8 mouse cellular contexts compared by ENCODE assay signal in the genomic region with DNA sequence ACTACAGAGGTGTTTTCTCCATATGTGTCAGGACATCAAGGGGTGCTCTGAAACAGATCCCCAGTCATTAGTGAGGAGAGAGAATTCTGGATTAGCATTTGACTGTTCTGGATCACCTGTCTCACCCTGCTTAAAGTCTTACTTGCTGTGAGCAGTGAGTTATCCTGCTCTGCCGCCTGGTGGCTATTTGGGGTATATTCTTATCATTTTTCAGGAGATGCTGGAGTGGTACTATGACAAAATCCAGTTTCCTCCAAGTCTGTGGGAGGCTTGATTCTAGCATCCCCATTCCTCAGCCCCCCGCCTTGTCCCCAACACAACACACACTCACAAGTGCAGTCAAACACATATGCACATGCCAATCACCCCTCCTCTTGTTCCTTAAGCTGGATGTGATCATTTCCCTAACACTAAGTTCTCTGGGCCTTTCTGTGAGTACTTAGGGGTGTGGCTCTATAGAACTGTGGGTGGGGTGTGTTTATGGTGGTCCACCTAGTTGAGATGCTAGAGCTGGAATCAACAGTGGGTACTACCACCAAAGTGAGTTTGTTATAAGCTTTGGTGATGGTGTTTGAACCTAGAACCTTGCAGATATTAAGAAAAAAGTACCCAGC.
DNase-seq lines count a peak whose midpoint lies in the region; ATAC-seq and TF ChIP-seq lines count a peak whose summit lies in the region.

No protein-coding gene starts in this region.

- no peaks in the 10 kb centered on the region for H3K27me3 ChIP-seq in forebrain, embryonic 15.5 days
- no peaks in the 10 kb centered on the region for H3K27me3 ChIP-seq in hindbrain, postnatal 0 days (ENCODE audit: insufficient read depth, low read length)
- no peaks in the 10 kb centered on the region for H3K27me3 ChIP-seq in midbrain, embryonic 16.5 days (ENCODE audit: control insufficient read depth, insufficient read depth, low read depth, low read length)
- H3K27me3 ChIP-seq in thymus, adult 2 months (ENCODE audit: control insufficient read depth, insufficient read depth, low read length), result no peaks in the 10 kb centered on the region

- ATAC-seq in forebrain, embryonic 15.5 days (replicated peaks), result peak; percentile 78
- ATAC-seq in hindbrain, postnatal 0 days, result peak; percentile 58; the same call in 1 of the 2 replicates
- peak; percentile 74 for ATAC-seq in midbrain, embryonic 16.5 days

- H3K4me1 ChIP-seq in forebrain, embryonic 15.5 days, result no peaks in the 10 kb centered on the region
- H3K4me1 ChIP-seq in hindbrain, postnatal 0 days (ENCODE audit: insufficient read depth, low read length), result no peaks in the 10 kb centered on the region
- peaks cover 8% of the 10 kb centered on the region; the same call in 1 of the 2 replicates for H3K4me1 ChIP-seq in midbrain, embryonic 16.5 days (ENCODE audit: control insufficient read depth, insufficient read depth, low read length)
- no peaks in the 10 kb centered on the region for H3K4me1 ChIP-seq in thymus, adult 2 months (replicated peaks; ENCODE audit: control insufficient read depth, insufficient read depth, low read length)

- H3K36me3 ChIP-seq in forebrain, embryonic 15.5 days, result no peaks in the 10 kb centered on the region
- H3K36me3 ChIP-seq in hindbrain, postnatal 0 days (ENCODE audit: insufficient read depth, low read length), result no peaks in the 10 kb centered on the region
- H3K36me3 ChIP-seq in midbrain, embryonic 16.5 days (ENCODE audit: control insufficient read depth, insufficient read depth, low read length), result no peaks in the 10 kb centered on the region
- no peaks in the 10 kb centered on the region for H3K36me3 ChIP-seq in thymus, adult 2 months (ENCODE audit: control insufficient read depth, insufficient read depth, low read length)

- TF ChIP-seq CTCF in hindbrain, postnatal 0 days (IDR thresholded peaks at IDR 0.05; ENCODE audit: low read depth), result peak; percentile 92
- no peak for TF ChIP-seq CTCF in thymus, adult 2 months (IDR thresholded peaks at IDR 0.05; ENCODE audit: borderline replicate concordance, control insufficient read depth, extremely low read depth, insufficient read depth, low read length, poor library complexity)

- no peak overlapping the region for H3K4me2 ChIP-seq in forebrain, embryonic 15.5 days (replicated peaks)
- H3K4me2 ChIP-seq in hindbrain, postnatal 0 days (ENCODE audit: low read depth, low read length), result no peak overlapping the region
- H3K4me2 ChIP-seq in midbrain, embryonic 16.5 days (ENCODE audit: low read length), result no peak overlapping the region

- TF ChIP-seq POLR2A in thymus, adult 2 months (IDR thresholded peaks at IDR 0.05; ENCODE audit: control insufficient read depth, extremely low read depth, insufficient read depth, low read length, poor library complexity), result no peak

- DNase-seq in gastrocnemius, adult 18-20 months (ENCODE audit: low spot score), result peak; percentile 66
- no peak for DNase-seq in gastrocnemius, postnatal 25 days
- peak; percentile 2 for DNase-seq in c-Kit-positive CD71-negative TER-119-negative erythroid progenitor cells, embryonic 14.5 days (ENCODE audit: low read depth)
- peak; percentile 85 for DNase-seq in hindbrain, postnatal 0 days (ENCODE audit: low spot score)
- DNase-seq in left cerebral cortex, adult 11 months (ENCODE audit: low spot score), result peak; percentile 53
- DNase-seq in thymus, adult 2 months, result no peak

- WGBS in forebrain, embryonic 15.5 days, result 26% methylated on average over 2 of the region's 2 CpGs
- WGBS in hindbrain, postnatal 0 days, result 25% methylated on average over 2 of the region's 2 CpGs
- WGBS in midbrain, embryonic 16.5 days, result 15% methylated on average over 2 of the region's 2 CpGs
- WGBS in thymus, adult 2 months, result 16% methylated on average over 2 of the region's 2 CpGs

- no peak overlapping the region for H3K4me3 ChIP-seq in forebrain, embryonic 15.5 days
- no peak overlapping the region for H3K4me3 ChIP-seq in hindbrain, postnatal 0 days (ENCODE audit: low read length)
- no peak overlapping the region for H3K4me3 ChIP-seq in midbrain, embryonic 16.5 days (ENCODE audit: low read depth, low read length)
- no peak overlapping the region for H3K4me3 ChIP-seq in thymus, adult 2 months (ENCODE audit: control insufficient read depth, insufficient read depth, low read length)

- no peak overlapping the region for H3K9ac ChIP-seq in forebrain, embryonic 15.5 days (replicated peaks)
- H3K9ac ChIP-seq in hindbrain, postnatal 0 days (replicated peaks; ENCODE audit: low read length), result no peak overlapping the region
- H3K9ac ChIP-seq in midbrain, embryonic 16.5 days (ENCODE audit: low read depth, low read length), result no peak overlapping the region

- no peak overlapping the region for H3K27ac ChIP-seq in forebrain, embryonic 15.5 days (replicated peaks)
- H3K27ac ChIP-seq in hindbrain, postnatal 0 days, result no peak overlapping the region
- no peak overlapping the region for H3K27ac ChIP-seq in midbrain, embryonic 16.5 days (ENCODE audit: low read length)
- no peak overlapping the region for H3K27ac ChIP-seq in thymus, adult 2 months (ENCODE audit: control insufficient read depth, insufficient read depth, low read length)

- H3K9me3 ChIP-seq in forebrain, embryonic 15.5 days, result no peaks in the 10 kb centered on the region
- no peaks in the 10 kb centered on the region for H3K9me3 ChIP-seq in hindbrain, postnatal 0 days (ENCODE audit: low read length)
- no peaks in the 10 kb centered on the region for H3K9me3 ChIP-seq in midbrain, embryonic 16.5 days (replicated peaks; ENCODE audit: control insufficient read depth, low read length, poor library complexity, severe bottlenecking)

Comparison
In these comparisons a context has a peak if more than half of its experiments do, and no peak if none do; other contexts are left out.
1. DNase-seq: peak in gastrocnemius, adult 18-20 months (single experiment), c-Kit-positive CD71-negative TER-119-negative erythroid progenitor cells, embryonic 14.5 days (single experiment), hindbrain, postnatal 0 days (single experiment) and left cerebral cortex, adult 11 months (single experiment); none in gastrocnemius, postnatal 25 days (single experiment) and thymus, adult 2 months (single experiment).
2. Peak in every context shown above with its lines, with median percentiles within 50 percentile points of each other: ATAC-seq.